Mouse (Mus musculus) monocyte, adult 5-6 weeks (primary cell): Measurements from ENCODE around the gene Dync1h1. TPM values are rescaled to one million over a fixed set of nuclear protein-coding genes. Genes with fewer than 3 reads are reported as not detected.
A peak's percentile ranks its signal among the peaks of the same experiment; 100 is the strongest.

Experiments
- ATAC-seq: fragments of 153-309, 156-312 bp; replicated peaks from 2 replicates; pipeline ENCODE4 v1.8.0; 2017; ENCODE audit warnings: mild to moderate bottlenecking; ENCODE audit not compliant: low TSS enrichment, insufficient number of reproducible peaks, severe bottlenecking, poor library complexity, low FRiP score
- total RNA-seq: library from RNA; stranded (forward); fragments of 200-1000, 200-491, 200-594 nt; gene quantifications from 3 replicates; pipeline ENCODE4 v1.2.3, GENCODE M21; 2017

Dync1h1 gene
- total RNA-seq, 1 experiment from 2014 or later: 122 TPM

DNA sequence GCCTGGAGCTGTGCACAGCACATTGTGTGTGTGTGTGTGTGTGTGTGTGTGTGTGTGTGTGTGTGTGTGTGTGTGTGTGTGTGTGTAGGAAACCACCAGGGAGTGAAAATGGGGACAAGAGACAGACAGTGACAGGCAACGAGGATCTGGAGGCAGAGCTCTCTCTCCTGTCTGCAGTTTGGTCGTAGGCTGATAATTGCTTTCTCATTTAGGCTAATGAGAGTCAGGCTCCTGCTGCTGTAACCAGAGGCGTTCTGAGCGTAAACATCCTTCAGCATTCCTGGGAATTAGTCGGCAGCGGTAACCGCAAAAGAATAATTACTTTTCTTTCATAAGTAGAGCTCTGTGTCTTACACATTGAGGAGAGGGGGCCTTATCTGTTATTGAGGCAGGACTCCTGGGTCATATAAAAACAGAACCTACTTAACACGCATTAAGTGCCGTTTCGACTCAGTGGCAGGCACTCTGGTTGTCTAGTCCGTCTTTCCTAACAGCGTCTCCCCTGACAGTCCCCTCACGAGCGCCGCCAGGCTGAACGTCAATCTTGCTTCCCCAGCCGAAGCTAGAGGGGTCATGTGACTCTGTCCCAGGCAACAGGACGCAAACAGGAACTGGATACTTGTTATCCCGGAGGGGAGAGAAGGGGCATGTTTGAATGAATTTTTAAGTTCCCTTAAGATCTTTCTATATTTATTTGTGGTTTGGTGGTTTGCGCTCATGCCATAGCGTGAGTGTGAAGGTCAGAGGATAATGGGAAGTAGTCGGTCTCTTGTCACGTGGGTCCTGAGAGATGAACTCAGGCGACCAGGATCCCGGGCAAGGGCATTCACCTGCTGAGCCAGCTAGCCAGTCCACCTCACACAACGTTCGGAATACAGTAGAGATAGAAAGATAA lies 105.3 kb downstream of the Dync1h1 start:
- ATAC-seq: peak; percentile 87

DNA sequence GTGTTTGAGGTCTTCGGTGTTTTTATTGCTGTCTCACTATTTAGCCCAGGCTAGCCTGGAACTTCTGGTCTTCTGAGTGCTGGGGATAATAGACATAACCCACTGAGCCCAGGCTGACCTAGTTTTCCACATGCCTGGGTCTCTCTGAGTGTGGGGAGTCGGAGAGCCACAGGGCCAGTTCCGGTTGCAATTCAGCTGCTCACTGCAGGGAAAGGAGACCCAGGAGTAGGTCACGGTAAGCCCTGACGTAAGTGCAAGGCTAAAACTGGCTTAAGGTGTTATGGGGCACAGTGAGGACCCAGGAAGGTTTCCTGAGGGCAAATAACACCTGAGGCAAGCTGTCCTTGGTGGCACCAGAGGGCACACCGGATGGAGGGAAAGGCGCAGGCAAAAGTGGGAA lies 106.2 kb downstream of the Dync1h1 start:
- no peak for ATAC-seq

GRCm38 (mm10) chr12:110711270-110711669 lies 110.0 kb downstream of the Dync1h1 start:
- no peak for ATAC-seq

- ATAC-seq: no peak; the same call in 1 of the 2 replicates
Observed at GRCm38 (mm10) chr12:110713784-110714183, 112.5 kb downstream of the Dync1h1 start.

DNA sequence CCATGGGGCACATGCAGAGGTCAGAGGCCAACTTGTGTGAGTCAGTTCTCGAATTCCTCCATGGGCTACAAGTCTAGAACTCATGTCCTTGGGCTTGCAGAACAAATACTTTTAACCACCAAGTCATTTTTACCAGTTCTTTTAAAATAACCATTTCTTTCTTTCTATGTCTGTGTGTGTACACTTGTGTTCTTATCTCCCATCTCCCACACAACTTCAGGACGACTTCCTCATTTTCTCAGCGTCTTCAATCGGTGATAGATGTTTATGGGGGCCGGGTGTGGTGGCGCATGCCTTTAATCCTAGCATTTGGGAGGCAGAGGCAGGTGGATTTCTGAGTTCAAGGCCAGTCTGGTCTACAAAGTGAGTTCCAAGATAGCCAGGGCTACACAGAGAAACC lies 113.0 kb downstream of the Dync1h1 start:
- no peak for ATAC-seq

DNA sequence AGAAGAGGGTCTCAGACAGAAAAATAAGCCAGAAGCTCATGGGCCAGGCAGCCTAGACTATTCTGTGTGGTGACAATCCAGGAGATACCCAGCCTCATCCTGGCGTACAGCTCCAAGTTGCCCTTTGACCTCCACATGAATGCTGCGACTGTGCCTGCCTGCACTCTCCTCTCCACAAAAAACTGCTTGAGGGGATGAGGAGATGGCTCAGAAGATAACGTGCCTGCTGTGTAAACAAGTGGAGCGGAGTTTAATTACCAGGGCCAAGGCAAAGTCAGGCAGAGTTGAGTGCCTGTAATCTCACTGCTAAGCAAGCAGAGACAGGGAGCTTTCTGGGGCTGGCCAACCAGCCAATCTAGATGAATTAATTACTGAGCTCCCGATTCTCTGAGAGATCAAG lies 114.8 kb downstream of the Dync1h1 start:
- ATAC-seq: no peak

Other genes starting within 250 kb of the Dync1h1 start
- gene Ppp2r5c, start 154.3 kb upstream of the Dync1h1 start, total RNA-seq: 353 to 389 TPM (median 359 TPM) in 3 replicates
- gene 1700001K19Rik, start 81.2 kb downstream of the Dync1h1 start, total RNA-seq: not detected in 3 replicates
- 735 to 877 TPM (median 802 TPM) in 3 replicates for gene Hsp90aa1, start 101.3 kb downstream of the Dync1h1 start, total RNA-seq
- gene Wdr20, start 136.5 kb downstream of the Dync1h1 start, total RNA-seq: 42.6 to 73.3 TPM (median 57.7 TPM) in 3 replicates
- gene Mok, start 239.5 kb downstream of the Dync1h1 start, total RNA-seq: 0.10 to 0.32 TPM in 2 of 3 replicates, not detected in the other
- gene Zfp839, start 248.8 kb downstream of the Dync1h1 start, total RNA-seq: 6.5 to 11.1 TPM (median 9.0 TPM) in 3 replicates